Mouse (Mus musculus) cerebellum, adult 2 months (tissue): ENCODE data around the gene Dennd2d.

Experiments used
- CTCF ChIP-seq: fragments of 200-500 bp; IDR thresholded peaks from 2 replicates; pipeline ENCODE4 v1.5.1; 2011; ENCODE audit warnings: low read depth, mild to moderate bottlenecking, control low read depth, low read length, moderate library complexity, borderline replicate concordance; ENCODE audit not compliant: insufficient read depth
- POLR2A ChIP-seq: fragments of 200-500 bp; IDR thresholded peaks from 2 replicates; pipeline ENCODE4 v1.6.1; 2011; ENCODE audit warnings: low read length, control low read depth, borderline replicate concordance; ENCODE audit not compliant: insufficient read depth

DNA sequence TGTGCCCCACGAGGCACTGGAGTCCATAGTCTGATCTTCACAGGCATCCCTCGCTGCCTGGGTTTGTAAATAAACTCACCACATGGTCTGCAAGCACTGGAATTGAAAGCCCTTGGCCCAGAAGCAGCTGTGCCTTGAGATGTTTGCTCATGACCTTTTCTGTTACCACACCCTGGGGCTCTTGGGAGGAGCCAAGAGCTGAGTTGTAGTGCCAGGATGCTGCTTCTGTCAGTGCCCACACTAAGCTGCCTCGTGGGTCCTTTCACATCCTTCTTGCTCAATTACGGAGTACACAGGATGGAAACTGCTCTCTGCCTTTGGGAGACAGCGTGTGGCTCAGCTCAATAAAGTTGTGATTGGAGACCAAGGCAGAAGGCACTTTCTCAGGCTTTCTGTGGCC, 3.6 kb downstream of the Dennd2d start:
- no peak for TF ChIP-seq POLR2A
- no peak for TF ChIP-seq CTCF
